Mouse (Mus musculus): Measurements from ENCODE around the gene Erlin1.

Gene Erlin1

DNA sequence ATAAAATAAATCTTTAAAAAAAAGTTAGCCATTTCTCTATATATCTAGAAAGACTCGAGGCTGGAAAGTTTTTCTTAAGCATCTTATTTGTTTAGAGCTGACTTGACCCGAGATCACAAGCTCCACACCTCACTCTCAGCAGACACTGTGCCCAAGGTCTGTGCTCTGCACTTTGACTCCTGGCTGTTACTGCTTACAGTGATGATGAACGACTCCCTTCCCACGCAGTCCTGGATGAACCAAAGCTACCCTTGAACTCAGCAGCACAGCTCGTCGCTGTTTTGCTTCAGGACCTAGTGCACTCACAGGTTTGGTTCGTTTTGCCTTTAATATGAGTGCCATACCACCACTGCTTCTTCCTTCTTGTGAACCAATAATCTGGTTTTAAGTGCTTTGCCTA lies 5.8 kb downstream of the Erlin1 start:
- no peak for DNase-seq (ENCODE audit: low spot score)

DNA sequence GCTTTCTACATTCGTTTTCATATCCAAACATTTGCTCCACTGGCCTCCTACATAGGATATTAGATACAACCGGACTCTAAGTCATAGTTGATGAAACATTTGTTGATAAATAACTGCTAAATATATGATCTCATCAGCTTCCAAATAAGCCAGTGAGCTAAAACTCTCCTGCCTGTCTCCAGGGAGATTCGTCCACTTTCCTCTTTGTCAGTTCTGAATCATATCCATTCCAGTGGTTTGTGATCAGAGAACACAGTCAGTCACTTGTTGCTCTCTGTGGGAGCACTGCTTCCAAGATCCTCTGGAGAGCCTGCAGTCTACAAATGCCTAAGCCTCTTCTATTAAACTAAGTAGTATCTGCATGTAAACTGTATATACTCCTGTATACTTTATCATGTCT lies 9.4 kb downstream of the Erlin1 start:
- no peak for DNase-seq (ENCODE audit: low spot score)

DNA sequence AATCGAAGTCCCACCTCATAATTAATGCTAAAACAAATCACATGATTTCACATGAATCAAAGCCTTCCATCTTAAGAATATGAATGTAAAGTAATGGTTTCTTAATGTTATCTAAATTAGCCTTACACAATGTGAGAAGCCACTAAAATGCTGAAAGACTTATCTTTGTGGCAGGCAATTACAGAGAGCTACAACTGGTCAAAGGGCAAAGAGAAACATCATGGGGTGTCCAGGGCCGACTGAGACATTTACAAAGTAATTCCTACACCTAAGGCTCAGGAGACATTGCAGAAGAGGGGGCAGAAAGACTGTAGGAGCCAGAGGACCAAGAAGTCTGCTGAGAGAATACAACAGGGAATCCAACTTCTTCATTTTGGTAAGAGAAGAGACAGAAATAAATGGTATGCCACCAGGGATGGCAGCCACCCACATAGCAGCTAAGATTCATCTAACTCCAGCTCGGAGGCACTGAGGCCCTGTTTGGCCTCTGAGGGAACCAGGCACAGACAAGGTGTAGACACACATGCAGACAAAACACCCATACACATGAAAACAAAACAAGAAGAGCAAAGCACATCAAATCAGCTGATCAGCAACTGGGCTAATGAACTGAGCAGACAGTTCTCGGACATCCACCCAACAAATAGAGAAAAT lies 14.3 kb downstream of the Erlin1 start:
- no peak for DNase-seq (ENCODE audit: low spot score)

DNA sequence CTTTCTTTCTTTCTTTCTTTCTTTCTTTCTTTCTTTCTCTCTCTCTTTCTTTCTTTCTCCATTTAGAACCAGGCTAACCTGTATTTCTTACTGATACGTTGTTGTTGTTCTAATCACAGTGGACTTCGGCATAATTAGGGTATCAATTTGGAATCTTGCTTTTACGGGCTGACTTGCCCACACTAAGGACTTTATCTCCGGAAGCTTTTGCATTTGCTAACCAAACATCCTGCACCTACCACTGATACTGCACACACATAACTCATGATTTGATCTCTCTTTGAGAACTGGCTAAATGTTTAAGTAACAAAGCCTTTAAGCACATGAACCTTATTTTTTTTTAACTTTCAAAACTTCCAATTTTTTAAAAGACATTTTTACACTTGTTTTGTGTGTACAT lies 19.2 kb downstream of the Erlin1 start:
- DNase-seq (ENCODE audit: low spot score): no peak

DNA sequence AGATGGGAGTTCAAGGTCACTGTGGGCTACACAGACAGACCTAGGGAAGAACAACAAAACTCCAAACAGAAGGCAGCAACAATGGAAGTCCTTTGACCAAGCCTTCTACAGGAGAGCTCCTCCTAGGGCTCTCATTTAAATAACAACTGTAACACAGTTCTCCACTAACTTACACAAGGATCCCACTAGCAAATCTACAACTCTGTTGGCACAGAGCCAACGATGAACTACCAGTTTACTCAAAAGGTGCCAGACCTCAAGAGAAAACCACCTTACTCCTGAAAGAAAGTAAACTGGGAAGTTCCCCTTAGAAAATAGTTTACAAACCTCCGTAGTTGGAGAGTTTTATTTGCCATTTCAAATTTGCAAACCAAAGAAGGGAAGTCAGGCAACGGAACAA lies 20.3 kb downstream of the Erlin1 start:
- peak; percentile 39 for DNase-seq (ENCODE audit: low spot score)

DNA sequence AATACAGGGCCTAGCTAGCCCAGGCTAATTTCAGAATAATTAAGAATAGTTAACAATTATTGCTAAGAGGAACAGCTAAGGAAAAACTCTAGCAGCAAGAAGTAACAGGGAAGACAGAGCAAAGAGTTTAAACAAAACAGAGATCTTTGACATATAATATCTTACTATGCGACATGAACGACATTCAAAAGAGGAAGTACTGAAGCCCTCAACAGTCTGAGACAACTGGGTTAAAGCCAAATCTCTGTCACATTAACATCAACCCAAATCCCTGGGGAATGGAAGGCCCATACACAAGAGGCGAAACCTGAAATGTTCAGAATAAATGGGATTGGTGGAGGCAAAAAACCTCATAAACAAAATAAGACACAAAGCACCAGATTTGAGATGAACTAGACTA lies 23.7 kb downstream of the Erlin1 start:
- peak; percentile 27 for DNase-seq (ENCODE audit: low spot score)

DNA sequence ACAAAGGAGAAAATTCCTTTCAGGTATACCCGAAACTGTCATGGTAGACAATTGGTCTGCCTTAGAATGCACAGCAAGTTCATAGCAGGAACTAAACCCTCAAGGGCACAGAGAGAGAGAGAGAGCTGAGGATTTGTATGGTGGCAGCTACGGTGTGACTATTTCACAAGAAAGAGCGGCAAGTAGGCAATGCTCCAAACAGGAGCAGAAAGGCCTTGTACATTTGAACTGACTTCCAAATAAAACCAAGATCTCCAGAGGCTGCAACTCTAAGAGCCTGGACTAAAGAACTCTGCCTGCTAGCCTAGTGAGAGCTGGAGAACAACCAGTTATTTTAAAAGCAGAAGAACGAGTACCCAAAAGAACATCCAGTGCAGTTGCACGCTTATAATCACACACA lies 27.5 kb downstream of the Erlin1 start:
- peak; percentile 82 for DNase-seq (ENCODE audit: low spot score)

DNA sequence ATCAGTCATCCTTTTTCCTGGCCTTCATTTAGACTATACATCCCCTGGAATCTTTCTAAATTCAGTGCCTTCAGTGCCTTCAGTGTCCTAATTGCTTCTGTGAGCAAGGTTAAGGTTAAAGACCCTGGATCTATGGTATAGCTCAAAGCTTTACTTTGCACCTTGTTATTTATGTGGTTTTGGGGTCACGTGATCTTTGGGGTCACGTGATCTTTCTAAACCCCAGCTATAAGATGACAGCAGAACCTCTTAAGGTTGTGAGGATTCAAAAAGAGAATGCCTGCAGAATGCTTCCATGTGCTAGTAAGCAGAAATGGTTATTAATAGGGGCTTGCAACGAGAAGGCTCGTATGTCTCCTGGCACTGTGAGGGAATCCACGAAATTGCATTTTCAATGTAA lies 36.2 kb downstream of the Erlin1 start:
- DNase-seq (ENCODE audit: low spot score): no peak

DNA sequence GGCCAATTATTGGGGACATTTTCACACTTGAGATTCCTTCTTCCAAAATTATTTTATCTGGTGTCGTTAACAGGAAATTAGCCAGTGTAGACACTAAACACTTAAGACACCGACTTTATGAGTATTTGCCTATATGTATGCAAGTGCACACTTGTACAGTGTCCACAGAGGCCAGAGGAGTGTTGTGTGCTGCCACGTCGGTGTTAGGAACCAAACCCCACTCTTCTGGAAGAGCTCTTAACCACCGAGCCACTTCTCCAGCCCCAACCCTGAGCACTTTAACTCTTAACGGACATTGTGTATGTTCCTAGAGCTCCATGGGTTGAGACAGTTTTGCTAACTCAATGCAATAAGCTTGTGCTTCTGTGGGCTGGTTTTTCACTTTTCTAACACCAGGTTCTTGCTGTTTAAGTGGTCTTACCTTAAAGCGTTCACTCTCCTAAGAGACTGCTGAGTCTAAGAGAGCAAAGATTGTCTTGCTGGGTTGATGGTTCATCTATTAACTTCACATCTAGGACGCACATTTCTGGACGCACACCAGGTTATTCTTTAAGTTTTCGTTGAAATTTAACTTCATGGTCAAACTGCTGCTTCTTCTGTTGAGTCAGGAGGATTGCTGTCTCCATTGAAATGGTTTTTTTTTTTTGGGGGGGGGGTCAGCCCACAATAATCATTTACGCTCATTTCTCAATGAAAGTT lies 37.4 kb downstream of the Erlin1 start:
- no peak for DNase-seq (ENCODE audit: low spot score)

DNA sequence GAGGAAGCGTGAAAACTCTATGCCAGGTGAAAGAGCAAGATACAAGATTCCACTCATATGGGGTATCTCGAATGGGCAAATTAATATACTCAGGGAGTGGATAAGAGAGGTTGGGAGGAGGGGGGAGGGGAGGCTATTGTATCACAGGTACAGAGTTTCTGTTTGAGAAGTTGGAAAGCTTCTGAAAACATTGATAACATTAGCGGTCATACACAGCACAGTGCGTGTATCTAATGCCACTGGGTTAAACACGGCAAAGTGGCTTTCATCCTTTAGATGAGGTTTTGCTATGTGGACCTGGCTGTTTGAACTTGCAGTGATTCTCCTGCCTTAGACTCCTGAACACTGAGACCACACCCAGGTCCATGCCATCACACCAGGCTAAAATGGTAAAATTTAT lies 39.6 kb downstream of the Erlin1 start:
- DNase-seq (ENCODE audit: low spot score): no peak

DNA sequence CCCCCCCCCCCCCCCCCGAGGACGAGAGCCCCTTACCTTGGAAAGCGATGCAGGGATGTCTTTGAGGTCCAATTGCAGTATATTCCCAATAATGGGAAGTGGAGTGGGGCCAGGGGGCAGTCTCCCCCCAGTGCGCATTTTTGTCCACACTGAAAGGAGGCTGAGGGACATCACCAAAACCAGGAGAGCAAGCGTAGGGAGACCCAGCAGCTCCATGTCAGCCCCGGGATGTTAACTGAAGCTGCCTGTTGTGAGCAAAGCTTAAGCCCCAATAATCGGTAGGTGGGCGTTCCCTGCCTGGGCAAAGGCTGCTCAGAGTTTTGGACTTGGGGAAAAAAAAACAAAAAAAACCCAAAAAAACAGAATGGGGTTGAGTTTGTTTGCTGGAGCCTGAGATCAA lies 40.6 kb downstream of the Erlin1 start, which contains the start of gene Cyp2c23:
TSS of gene Cyp2c23 (minus strand) at position 237 of the 400 bp plus-strand sequence.
- no peak for DNase-seq (ENCODE audit: low spot score)

DNA sequence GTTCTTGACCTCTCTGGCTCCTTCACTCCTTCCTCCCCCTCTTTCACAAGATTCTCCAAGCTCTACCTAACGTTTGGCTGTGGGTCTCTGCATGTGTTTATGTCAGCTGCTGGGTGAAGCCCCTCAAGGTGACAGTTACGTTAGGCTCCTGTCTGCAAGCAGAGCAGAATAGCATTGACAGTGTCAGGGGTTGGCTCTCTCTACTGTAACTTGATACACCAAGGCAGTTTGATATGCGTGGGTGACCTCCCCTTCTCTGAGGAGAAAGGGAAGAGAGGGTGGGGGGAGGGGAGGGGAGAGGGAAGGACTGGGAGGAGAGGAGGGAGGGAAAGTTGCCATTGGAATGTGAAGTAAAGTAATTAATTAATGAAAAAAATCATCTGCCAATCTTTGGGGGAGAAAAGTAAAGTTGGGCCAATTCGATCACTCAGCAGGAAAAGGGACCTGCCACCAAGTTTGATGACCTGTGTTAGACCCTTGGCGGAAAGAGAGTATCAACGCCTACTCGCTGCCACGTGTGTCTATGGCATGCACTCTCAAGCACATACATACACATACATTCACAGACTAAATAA lies 42.5 kb downstream of the Erlin1 start:
- no peak for DNase-seq (ENCODE audit: low spot score)

DNA sequence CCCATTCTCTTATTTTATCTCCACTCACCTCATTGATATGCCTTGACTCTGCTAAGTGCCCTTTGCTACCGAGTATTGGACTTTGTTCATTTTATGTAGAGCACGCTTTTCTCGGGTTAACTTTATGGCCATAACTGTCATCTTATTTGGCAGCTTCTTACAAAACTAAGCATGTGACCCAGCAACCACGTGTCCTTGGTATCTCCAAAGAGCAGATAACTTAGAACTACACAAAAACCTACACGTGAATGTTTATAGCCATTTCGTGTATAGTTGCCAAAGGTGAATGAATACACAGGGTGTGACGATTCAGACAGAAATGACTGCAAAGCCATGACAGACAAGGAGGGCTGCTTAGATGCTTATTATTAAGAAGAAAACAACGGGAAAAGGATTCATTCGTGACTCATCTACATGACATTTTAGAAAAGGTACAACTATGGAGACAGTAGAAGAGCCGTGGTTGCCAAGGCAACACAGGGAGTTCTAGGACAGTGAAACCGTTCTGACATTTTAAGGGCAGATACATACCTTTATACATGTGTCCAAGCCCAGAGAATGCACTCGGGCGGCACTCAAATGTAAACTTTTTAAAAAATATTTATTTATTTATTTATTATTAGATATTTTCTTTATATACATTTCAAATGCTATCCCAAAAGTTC lies 44.5 kb downstream of the Erlin1 start:
- no peak for DNase-seq (ENCODE audit: low spot score)

DNA sequence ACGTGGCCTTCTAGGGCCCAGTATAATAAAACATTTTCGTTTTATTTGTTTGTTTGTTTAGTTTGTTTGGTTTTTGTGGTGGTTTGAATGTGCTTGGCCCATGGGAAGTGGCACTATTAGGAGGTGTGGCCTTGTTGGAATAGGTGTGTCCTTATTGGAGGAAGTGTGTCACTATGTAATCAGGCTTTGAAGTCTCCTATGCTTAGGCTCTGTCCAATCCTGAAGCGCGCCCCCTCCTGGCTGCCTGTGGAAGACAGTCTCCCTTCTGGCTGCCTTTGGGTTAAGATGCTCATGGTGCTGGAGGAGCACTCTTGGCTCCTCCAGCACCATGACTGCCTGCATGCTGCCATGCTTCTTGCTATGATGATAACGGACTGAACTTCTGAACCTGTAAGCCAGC lies 46.5 kb downstream of the Erlin1 start:
- no peak for DNase-seq (ENCODE audit: low spot score)

DNA sequence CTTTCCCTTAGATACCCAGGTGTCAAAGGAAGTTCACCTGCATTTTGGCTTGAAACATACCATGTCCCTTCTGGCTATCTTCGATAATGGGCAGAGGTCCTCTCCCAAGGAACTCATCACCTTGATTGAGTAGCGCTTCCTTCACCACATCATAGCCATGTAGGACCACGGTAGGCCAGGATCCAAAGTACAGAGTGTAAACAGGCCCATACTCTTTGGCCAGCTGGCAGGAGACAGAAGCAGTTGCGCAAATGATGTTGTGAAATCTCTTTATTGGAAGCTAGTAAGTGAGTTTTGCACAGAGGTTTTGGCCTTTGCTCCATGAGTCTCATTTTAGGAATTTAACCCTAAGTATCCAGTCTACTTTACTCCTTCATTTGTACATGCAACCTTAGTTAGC lies 48.1 kb downstream of the Erlin1 start:
- peak; percentile 98 for DNase-seq (ENCODE audit: low spot score)

DNA sequence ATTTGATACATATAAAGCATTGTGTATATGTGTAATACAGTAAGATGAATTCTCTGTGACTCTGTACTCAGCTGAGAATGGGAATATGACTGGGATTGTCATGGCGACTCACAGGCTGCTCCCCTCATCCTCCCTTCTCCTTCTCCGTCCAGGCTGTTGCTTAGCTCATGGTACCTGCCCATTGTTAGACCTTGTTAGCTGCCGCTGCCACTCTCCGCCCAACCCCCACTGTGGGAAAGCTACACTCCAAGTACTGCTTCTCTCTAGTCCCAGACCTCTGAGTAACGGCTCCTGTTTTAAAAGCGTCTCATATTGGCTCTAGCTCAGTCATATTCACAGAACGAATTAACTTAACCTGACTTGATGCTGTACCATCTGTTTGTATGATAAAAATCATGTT lies 49.8 kb downstream of the Erlin1 start:
- no peak for DNase-seq (ENCODE audit: low spot score)

DNA sequence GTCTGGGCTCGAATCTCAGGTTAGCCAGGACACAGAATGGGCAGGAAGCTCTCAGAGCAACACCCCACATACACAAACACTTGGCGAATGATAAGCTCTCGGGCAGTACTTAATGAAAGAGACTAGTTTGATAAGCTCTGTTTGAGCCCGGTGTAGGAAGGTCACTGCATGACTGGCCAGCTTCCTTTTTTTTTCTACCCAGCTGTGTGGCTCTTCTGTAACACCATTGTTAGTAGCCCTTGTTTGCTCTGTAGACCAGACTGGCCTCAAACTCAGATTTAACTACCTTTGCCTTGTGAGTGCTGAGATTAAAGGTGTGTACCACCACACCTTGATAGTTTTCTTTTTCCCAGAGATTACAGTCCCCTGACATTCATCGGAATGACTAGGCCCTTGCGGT lies 55.7 kb downstream of the Erlin1 start:
- DNase-seq (ENCODE audit: low spot score): no peak

DNA sequence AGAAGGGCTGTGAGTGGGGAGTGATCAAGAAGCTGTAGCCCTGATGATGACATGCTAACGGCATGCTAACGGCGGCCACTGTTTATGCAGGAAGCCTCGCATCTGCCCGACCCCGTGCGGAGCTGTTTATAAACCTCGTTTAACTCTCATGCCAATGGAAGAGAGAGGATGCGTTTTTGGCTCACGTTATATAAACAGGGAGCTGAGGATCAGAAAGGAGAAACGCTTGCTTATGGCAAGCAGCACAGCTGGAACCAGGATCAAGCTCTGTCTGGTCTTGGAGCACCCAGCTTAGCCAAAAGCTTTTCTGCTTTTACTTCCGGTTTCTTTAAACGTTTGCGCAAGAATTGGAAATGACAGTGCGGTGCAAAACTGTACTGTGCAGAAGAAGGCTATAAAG lies 60.8 kb downstream of the Erlin1 start:
- peak; percentile 23 for DNase-seq (ENCODE audit: low spot score)

DNA sequence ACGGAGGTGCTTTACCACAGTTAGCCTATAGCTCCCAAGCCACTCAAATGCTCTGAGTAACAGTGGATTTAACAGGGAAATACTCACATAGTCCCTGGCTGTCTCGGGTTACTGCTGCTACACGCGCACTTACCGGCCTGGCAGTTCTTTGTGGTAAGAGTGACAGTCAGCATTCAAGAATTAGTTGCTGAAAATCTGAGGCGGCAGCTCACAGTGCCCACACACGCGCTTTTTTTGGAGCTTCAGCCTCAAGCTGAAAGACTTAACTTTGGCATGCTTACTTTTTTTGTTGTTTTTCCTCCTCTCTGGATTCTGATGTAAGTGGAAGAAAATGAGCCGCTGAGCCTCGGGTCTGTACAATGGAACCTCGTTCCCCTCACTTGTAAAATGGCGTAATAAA lies 62.4 kb downstream of the Erlin1 start:
- peak; percentile 55 for DNase-seq (ENCODE audit: low spot score)

DNA sequence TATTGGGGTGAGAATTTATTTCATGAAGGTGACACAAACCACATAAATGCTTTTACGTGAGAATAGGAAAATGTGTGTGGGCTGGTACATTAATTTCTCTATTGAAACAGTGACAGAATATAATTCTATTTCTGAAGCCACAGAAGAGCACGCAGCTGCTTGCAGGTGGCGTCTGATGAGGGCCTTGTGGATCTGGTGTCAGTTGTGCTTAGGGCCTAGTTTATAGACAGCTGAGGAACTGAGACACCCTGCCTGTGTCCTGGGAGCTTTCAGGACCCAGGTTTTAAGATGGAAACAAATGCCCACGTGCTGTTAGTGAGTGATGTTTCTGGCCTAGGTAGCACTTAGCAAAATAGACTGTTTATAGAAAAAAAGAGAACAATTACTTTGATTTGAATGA lies 64.6 kb downstream of the Erlin1 start:
- DNase-seq (ENCODE audit: low spot score): no peak

DNA sequence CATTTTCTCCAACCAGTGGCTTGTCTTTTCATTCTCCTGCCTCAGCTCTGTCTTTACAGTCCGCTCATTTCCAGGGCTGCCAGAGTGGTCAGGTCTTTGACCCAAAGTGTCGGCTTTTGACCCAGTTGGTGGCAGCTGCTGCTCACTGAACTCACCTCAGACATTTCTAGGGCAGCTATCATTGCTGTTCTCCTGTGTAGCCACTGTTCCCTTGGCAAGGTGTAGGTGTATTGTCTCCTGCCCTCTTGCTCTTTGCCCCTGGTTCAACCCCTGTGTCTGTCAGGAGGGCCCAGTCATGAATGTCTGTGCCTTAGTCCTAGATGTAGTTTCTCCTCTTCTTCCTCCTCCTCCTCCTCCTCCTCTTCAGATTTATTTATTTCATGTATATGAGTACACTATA lies 65.3 kb downstream of the Erlin1 start:
- no peak for DNase-seq (ENCODE audit: low spot score)

DNA sequence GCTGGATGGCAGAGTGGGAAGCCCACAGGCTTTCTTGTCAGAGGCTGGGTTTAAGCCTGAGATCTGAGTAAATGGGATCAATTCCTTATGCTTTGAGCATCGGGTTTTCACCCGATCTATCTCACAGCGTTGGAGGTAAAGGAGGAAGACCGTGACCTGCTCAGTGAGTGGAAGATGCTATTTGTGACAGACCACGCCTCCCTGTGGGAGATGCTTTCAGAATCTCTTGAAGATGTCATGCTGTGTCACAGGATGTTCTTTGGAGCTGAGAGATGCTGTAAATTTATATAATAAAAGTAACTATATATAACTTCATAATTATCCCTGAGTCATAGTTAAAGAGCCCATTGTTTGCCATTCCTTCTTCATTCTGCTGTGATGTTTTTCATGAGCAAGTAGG lies 68.9 kb downstream of the Erlin1 start:
- no peak for DNase-seq (ENCODE audit: low spot score)

DNA sequence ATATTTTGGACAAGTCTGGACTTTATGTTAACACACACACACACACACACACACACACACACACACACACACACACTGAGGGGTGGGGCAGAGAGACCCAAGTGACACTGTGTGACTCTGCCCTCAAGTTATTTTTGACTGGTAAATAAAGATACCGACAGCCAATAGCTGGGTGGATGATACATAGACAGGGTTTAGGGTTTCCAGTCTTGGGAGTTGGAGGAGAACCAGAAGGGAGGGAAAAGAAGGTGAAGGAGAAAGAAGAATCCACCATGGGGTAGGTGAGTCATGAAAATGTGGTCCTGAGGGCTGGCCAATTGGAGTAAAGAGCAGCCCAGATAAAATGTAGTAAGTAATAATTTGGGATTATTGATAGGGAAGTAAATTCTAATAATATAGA lies 69.5 kb downstream of the Erlin1 start:
- DNase-seq (ENCODE audit: low spot score): no peak

Measured in adipocyte (in vitro differentiated cells).